Mouse (Mus musculus): ENCODE measurements around the gene Ccdc87. TPM values are rescaled to one million over a fixed set of nuclear protein-coding genes. Genes with fewer than 3 reads are reported as not detected.
A peak's percentile ranks its signal among the peaks of the same experiment; 100 is the strongest.

Ccdc87 gene
- polyA plus RNA-seq, 1 experiment from 2014 or later, result 0.17 TPM

DNA sequence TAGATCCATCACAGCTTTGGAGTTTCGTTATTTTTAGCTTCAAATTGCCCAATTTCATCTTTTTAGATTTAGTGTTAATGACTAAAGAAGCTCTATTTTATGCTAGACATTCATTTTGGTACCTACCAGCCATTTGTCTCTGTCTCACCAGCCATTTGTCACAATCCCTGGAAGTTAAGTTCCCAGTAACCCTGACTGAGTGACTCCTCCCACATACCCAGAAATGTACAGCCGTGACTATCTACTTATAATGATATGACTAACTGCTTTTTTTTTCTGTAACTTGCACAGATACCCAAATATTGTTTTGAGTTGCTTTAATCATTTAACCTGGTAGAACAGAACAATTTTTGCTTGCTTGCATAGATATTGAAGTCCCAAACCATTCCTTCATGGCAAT lies 6.7 kb downstream of the Ccdc87 start:
- no peaks in the 10 kb centered on the region for H3K36me3 ChIP-seq (ENCODE audit: control insufficient read depth, insufficient read depth, low read length)
- H3K9me3 ChIP-seq (ENCODE audit: control insufficient read depth, low read length), result no peaks in the 10 kb centered on the region
- no peak overlapping the region for H3K27ac ChIP-seq (ENCODE audit: low read depth, low read length)
- H3K4me3 ChIP-seq (ENCODE audit: low read depth, low read length), result no peak overlapping the region
- H3K4me2 ChIP-seq (ENCODE audit: low read depth, low read length, severe bottlenecking), result no peak overlapping the region
- H3K4me1 ChIP-seq (replicated peaks; ENCODE audit: control insufficient read depth, insufficient read depth, low read length), result no peaks in the 10 kb centered on the region
- no peak for DNase-seq (ENCODE audit: low spot score)
- H3K9ac ChIP-seq (ENCODE audit: low read length), result no peak overlapping the region
- H3K27me3 ChIP-seq (ENCODE audit: control insufficient read depth, insufficient read depth, low read length), result peaks cover 6% of the 10 kb centered on the region; the same call in 1 of the 2 replicates
- ATAC-seq (replicated peaks; ENCODE audit: low FRiP score), result no peak
- WGBS, result 77% methylated on average over 2 of the region's 2 CpGs

DNA sequence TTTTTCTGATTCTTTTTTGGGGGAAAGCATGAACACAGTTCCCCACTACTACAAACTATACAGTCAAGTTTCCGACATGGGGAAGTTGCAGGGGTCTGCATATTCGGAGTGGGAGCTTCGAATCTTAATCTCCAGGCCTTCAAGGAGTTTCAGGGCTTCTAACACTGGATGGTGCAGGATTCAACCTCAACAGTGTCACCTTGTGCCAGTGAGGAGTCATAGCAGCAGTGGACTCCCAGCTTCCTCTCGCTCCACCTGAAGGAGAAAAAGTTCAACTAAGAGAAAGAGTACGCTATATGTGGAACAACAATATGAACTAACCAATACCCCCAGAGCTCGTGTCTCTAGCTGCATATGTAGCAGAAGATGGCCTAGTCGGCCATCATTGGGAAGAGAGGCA lies 8.3 kb downstream of the Ccdc87 start:
- H3K27ac ChIP-seq (ENCODE audit: low read depth, low read length), result no peak overlapping the region
- no peak for DNase-seq (ENCODE audit: low spot score)
- no peaks in the 10 kb centered on the region for H3K36me3 ChIP-seq (ENCODE audit: control insufficient read depth, insufficient read depth, low read length)
- no peak overlapping the region for H3K4me3 ChIP-seq (ENCODE audit: low read depth, low read length)
- ATAC-seq (replicated peaks; ENCODE audit: low FRiP score), result no peak
- no peak overlapping the region for H3K4me2 ChIP-seq (ENCODE audit: low read depth, low read length, severe bottlenecking)
- H3K4me1 ChIP-seq (replicated peaks; ENCODE audit: control insufficient read depth, insufficient read depth, low read length), result no peaks in the 10 kb centered on the region
- H3K9ac ChIP-seq (ENCODE audit: low read length), result no peak overlapping the region
- no peaks in the 10 kb centered on the region; the same call in 1 of the 2 replicates for H3K27me3 ChIP-seq (ENCODE audit: control insufficient read depth, insufficient read depth, low read length)
- no peaks in the 10 kb centered on the region for H3K9me3 ChIP-seq (ENCODE audit: control insufficient read depth, low read length)
- 35% methylated on average over 7 of the region's 7 CpGs for WGBS

DNA sequence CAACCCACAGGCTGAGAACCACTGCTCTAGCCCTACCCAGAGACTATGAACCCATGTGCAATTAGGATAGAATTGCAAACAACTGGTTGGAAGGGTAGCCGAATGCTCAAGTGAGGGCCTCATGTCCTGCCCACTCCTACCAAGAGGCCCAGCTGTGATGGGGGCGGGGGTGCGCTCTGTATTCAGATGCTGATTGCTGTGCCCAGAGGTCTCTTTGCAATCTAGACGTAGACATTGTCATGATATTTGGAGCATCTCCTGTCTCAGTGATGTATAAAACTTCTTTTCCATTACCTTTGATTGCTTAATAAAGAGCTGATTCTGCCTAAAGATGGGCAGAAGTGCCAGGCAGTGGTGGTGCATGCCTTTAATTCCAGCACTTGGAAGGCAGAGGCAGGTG lies 10.6 kb downstream of the Ccdc87 start:
- Histone ChIP-seq H3K36me3 (ENCODE audit: control insufficient read depth, insufficient read depth, low read length) (no peaks in the 10 kb centered on the region), H3K4me1 (replicated peaks; ENCODE audit: control insufficient read depth, insufficient read depth, low read length) (no peaks in the 10 kb centered on the region), H3K9me3 (ENCODE audit: control insufficient read depth, low read length) (no peaks in the 10 kb centered on the region), H3K4me2 (ENCODE audit: low read depth, low read length, severe bottlenecking) (no peak overlapping the region), H3K27me3 (ENCODE audit: control insufficient read depth, insufficient read depth, low read length) (no peaks in the 10 kb centered on the region), H3K27ac (ENCODE audit: low read depth, low read length) (no peak overlapping the region), H3K4me3 (ENCODE audit: low read depth, low read length) (no peak overlapping the region), H3K9ac (ENCODE audit: low read length) (no peak overlapping the region)
- ATAC-seq (replicated peaks; ENCODE audit: low FRiP score) (no peak), DNase-seq (ENCODE audit: low spot score) (no peak)
- 57% methylated on average over 4 of the region's 4 CpGs for WGBS

DNA sequence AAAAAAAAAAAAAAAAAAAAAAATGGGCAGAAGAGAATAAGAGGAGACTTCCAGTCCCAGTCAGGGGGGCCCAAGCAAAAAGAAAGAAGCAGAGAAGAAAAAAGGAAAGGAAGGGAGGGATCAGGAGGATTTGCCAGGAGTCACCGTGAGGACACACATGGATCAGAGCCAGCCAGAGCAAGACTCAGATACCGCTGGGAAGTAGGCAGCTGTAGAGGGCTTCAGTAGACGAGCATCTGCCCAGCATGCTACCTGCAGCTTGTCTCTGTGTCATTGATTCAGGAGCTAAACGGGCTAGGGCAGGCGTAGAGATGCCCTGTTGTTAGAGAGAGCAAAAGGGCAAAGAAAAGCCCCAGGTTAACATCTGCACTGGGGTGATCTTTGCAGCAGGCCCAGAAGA lies 11.1 kb downstream of the Ccdc87 start:
- WGBS, result 38% methylated on average over 5 of the region's 5 CpGs

DNA sequence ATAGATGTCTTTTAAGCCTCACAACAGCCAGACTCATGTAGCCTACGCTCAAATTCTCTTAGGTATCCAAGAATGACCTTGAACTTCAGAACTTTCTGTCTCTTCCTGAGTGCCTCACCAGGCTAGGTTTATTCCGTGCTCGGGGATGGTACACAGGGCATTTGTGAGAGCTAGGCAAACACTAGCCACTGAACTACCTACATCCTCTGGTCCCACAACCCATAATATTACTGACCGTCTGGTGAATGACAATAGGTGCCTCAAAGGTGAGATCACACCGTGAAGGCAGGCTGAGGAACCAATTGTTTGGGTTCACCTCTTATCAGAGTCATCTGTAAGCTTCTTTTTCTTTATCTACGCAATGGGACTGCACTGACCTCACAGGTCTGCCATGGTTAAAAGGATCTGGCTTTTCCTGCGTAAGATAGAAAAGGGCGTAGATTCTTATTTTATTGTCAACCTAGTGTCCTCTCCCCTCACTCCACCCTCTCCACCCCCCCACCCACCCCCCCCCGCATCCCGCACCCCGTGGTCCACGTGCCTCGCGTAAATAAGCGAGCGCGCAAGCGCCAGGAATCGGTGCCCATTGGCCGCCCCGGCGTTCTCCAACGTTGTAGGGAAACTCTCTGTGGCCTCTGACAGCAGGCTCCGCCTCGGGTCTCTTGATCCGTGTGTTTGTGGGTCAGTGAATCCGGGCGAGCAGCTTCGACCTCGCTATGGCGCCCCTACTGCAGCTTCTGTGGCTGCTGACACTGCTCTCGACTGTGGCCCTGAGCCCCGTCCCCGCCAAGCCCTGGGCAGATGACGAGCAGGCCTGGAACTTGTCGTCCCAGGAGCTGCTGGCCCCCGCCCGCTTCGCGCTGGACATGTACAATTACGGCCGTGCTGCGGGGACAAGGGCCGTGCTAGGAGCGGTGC lies 15.6 kb downstream of the Ccdc87 start, which contains the start of gene Ctsf:
Gene Ctsf, plus strand, starts transcription at position 579 of the 918 bp plus-strand sequence.
- WGBS, result 4% methylated on average over 45 of the region's 45 CpGs
- Histone ChIP-seq H3K36me3 (ENCODE audit: control insufficient read depth, insufficient read depth, low read length) (no peaks in the 10 kb centered on the region), H3K4me1 (replicated peaks; ENCODE audit: control insufficient read depth, insufficient read depth, low read length) (no peaks in the 10 kb centered on the region), H3K4me3 (ENCODE audit: low read depth, low read length) (peak within 1 kb of the TSS; percentile 56), H3K27me3 (ENCODE audit: control insufficient read depth, insufficient read depth, low read length) (no peaks in the 10 kb centered on the region; the same call in 1 of the 2 replicates), H3K27ac (ENCODE audit: low read depth, low read length) (no peak within 1 kb of the TSS), H3K9me3 (ENCODE audit: control insufficient read depth, low read length) (no peaks in the 10 kb centered on the region), H3K4me2 (ENCODE audit: low read depth, low read length, severe bottlenecking) (peak within 1 kb of the TSS; percentile 93), H3K9ac (ENCODE audit: low read length) (peak within 1 kb of the TSS; percentile 64)
- DNase-seq (ENCODE audit: low spot score) (peak; percentile 87), ATAC-seq (replicated peaks; ENCODE audit: low FRiP score) (peak; percentile 76)

More for the DNA sequence above, 11.1 kb downstream of the Ccdc87 start:
- Histone ChIP-seq H3K36me3 (ENCODE audit: control insufficient read depth, insufficient read depth, low read length) (no peaks in the 10 kb centered on the region), H3K27me3 (ENCODE audit: control insufficient read depth, insufficient read depth, low read length) (no peaks in the 10 kb centered on the region; the same call in 1 of the 2 replicates), H3K4me1 (replicated peaks; ENCODE audit: control insufficient read depth, insufficient read depth, low read length) (no peaks in the 10 kb centered on the region), H3K27ac (ENCODE audit: low read depth, low read length) (no peak overlapping the region), H3K9ac (ENCODE audit: low read length) (no peak overlapping the region), H3K4me2 (ENCODE audit: low read depth, low read length, severe bottlenecking) (no peak overlapping the region), H3K4me3 (ENCODE audit: low read depth, low read length) (no peak overlapping the region), H3K9me3 (ENCODE audit: control insufficient read depth, low read length) (no peaks in the 10 kb centered on the region)
- DNase-seq (ENCODE audit: low spot score) (no peak), ATAC-seq (replicated peaks; ENCODE audit: low FRiP score) (no peak)

DNA sequence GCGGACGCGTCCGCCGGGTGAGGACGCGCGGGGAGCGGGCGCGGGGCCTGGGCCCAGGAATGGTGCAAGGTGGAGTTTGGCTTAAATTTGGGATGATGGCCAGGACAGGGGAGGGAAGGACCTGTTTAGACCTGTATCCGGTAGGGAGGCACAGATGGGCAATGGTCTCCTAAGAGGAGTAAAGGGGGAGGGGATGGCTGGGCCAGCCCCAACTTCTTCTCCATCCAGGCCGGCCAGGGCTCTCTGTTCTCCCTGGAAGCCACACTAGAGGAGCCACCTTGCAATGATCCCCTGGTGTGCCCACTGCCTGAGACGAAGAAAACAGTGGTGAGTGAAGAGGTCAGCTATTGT lies 16.3 kb downstream of the Ccdc87 start:
- DNase-seq (ENCODE audit: low spot score) (no peak), ATAC-seq (replicated peaks; ENCODE audit: low FRiP score) (peak; percentile 61)
- peak overlapping the region; percentile 93 for H3K4me2 ChIP-seq (ENCODE audit: low read depth, low read length, severe bottlenecking)
- no peaks in the 10 kb centered on the region; the same call in 1 of the 2 replicates for H3K27me3 ChIP-seq (ENCODE audit: control insufficient read depth, insufficient read depth, low read length)
- H3K36me3 ChIP-seq (ENCODE audit: control insufficient read depth, insufficient read depth, low read length), result no peaks in the 10 kb centered on the region
- no peaks in the 10 kb centered on the region for H3K9me3 ChIP-seq (ENCODE audit: control insufficient read depth, low read length)
- no peaks in the 10 kb centered on the region for H3K4me1 ChIP-seq (replicated peaks; ENCODE audit: control insufficient read depth, insufficient read depth, low read length)
- H3K4me3 ChIP-seq (ENCODE audit: low read depth, low read length), result peak overlapping the region; percentile 56
- H3K27ac ChIP-seq (ENCODE audit: low read depth, low read length), result no peak overlapping the region
- H3K9ac ChIP-seq (ENCODE audit: low read length), result peak overlapping the region; percentile 64
- WGBS, result 2% methylated on average over 14 of the region's 14 CpGs

DNA sequence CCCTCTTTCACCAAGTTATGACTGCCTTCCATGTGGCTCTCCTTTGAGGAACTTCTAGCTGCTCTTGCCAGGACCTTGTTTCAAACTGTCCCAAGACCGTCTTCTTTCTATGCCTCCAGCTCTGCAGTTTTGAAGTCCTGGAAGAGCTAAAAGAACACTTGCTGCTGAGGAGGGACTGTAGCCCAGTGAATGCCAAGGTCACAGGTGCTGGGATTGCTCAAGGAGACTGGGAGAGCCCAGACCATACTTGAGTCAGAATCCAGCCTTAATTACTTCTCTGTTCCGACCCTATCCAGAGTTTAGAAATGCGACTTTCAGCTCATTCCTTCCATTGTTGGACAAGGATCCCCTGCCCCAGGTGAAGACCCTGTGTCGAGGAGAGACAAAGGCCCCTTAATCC lies 16.8 kb downstream of the Ccdc87 start:
- H3K27ac ChIP-seq (ENCODE audit: low read depth, low read length), result no peak overlapping the region
- H3K4me1 ChIP-seq (replicated peaks; ENCODE audit: control insufficient read depth, insufficient read depth, low read length), result no peaks in the 10 kb centered on the region
- 54% methylated on average over 4 of the region's 4 CpGs for WGBS
- DNase-seq (ENCODE audit: low spot score), result no peak
- H3K4me3 ChIP-seq (ENCODE audit: low read depth, low read length), result no peak overlapping the region
- no peaks in the 10 kb centered on the region; the same call in 1 of the 2 replicates for H3K27me3 ChIP-seq (ENCODE audit: control insufficient read depth, insufficient read depth, low read length)
- ATAC-seq (replicated peaks; ENCODE audit: low FRiP score), result no peak
- H3K9ac ChIP-seq (ENCODE audit: low read length), result no peak overlapping the region
- no peak overlapping the region for H3K4me2 ChIP-seq (ENCODE audit: low read depth, low read length, severe bottlenecking)
- no peaks in the 10 kb centered on the region for H3K9me3 ChIP-seq (ENCODE audit: control insufficient read depth, low read length)
- no peaks in the 10 kb centered on the region for H3K36me3 ChIP-seq (ENCODE audit: control insufficient read depth, insufficient read depth, low read length)

DNA sequence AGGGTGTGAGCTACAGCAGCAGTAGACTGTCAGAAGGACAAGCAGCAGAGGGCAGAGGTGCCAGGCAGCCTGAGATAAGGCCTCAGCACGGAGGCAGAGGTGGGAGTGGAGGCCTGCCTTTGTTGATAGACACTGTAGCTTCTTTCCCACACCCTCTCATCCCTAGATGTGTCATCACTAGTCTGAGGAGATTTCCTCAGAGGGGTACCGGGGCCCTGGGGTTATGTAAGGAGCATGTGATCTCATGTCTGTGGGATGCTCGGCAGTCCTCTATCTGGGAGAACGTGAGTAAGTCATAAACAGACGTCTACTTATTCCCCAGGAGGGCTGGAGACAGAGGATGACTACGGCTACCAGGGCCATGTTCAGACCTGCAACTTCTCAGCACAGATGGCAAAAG lies 19.9 kb downstream of the Ccdc87 start:
- Histone ChIP-seq H3K9me3 (ENCODE audit: control insufficient read depth, low read length) (no peaks in the 10 kb centered on the region), H3K4me1 (replicated peaks; ENCODE audit: control insufficient read depth, insufficient read depth, low read length) (no peaks in the 10 kb centered on the region), H3K27ac (ENCODE audit: low read depth, low read length) (no peak overlapping the region), H3K27me3 (ENCODE audit: control insufficient read depth, insufficient read depth, low read length) (no peaks in the 10 kb centered on the region; the same call in 1 of the 2 replicates), H3K9ac (ENCODE audit: low read length) (no peak overlapping the region), H3K4me3 (ENCODE audit: low read depth, low read length) (no peak overlapping the region), H3K4me2 (ENCODE audit: low read depth, low read length, severe bottlenecking) (no peak overlapping the region), H3K36me3 (ENCODE audit: control insufficient read depth, insufficient read depth, low read length) (no peaks in the 10 kb centered on the region)
- ATAC-seq (replicated peaks; ENCODE audit: low FRiP score), result no peak
- no peak for DNase-seq (ENCODE audit: low spot score)
- 86% methylated on average over 6 of the region's 6 CpGs for WGBS

DNA sequence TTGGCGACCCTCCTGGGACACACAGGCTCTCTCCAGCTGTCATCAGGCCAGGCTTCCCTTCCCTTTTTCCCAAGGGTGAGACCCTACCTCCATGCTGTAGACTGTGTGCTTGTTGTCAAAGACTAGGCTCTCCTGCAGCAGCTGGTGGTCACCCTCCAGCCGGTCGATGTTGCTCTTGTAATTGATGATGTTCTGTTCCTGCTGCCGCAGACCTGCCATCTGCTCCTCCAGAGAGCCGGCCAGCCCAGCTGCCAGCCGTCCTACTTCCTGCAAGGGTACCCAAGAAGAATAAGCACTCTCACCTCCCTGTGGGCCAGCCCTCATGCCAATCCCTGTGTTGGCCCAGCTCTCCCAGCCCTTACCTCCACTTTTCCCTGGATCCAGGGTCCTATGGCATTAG lies 23.9 kb downstream of the Ccdc87 start:
- H3K9ac ChIP-seq (ENCODE audit: low read length), result no peak overlapping the region
- no peaks in the 10 kb centered on the region for H3K27me3 ChIP-seq (ENCODE audit: control insufficient read depth, insufficient read depth, low read length)
- H3K4me3 ChIP-seq (ENCODE audit: low read depth, low read length), result no peak overlapping the region
- H3K9me3 ChIP-seq (ENCODE audit: control insufficient read depth, low read length), result no peaks in the 10 kb centered on the region
- H3K36me3 ChIP-seq (ENCODE audit: control insufficient read depth, insufficient read depth, low read length), result no peaks in the 10 kb centered on the region
- 87% methylated on average over 6 of the region's 6 CpGs for WGBS
- DNase-seq (ENCODE audit: low spot score), result no peak
- H3K4me2 ChIP-seq (ENCODE audit: low read depth, low read length, severe bottlenecking), result no peak overlapping the region
- H3K27ac ChIP-seq (ENCODE audit: low read depth, low read length), result no peak overlapping the region
- ATAC-seq (replicated peaks; ENCODE audit: low FRiP score), result no peak
- H3K4me1 ChIP-seq (replicated peaks; ENCODE audit: control insufficient read depth, insufficient read depth, low read length), result no peaks in the 10 kb centered on the region
